Mouse (Mus musculus): ENCODE data around the gene Kcns1. TPM values are rescaled to one million over a fixed set of nuclear protein-coding genes. Genes with fewer than 3 reads are reported as not detected.
A peak's percentile ranks its signal among the peaks of the same experiment; 100 is the strongest.

Gene Kcns1
- polyA plus RNA-seq, 1 experiment = 2.3 TPM

DNA sequence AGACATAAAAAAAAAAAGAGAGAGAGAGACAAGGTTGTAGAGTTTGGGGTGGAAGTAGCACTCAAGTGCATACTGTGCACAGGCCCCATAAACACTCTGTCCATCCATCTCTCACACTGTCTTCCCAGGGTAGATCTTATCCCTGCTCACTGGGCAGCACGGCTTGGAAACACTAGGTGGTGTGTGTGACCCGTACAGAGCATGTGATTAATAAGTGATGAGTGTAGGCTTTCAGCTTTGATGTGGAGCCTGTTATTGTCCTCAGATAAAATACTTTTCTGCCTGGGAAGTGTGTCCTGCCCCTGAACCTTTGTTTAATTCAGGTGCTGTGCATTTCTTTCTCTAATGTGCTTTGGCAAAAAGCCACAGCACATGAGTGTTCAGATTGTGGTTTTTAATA lies 34.5 kb downstream of the Kcns1 start:
- DNase-seq = no peak
- no peak for TF ChIP-seq POLR2A (IDR thresholded peaks at IDR 0.05; ENCODE audit: borderline replicate concordance, insufficient read depth, low read length)
- peak; percentile 50 for TF ChIP-seq CTCF (IDR thresholded peaks at IDR 0.05; ENCODE audit: borderline replicate concordance, insufficient read depth, low read depth, low read length)
- no peak overlapping the region for H3K4me3 ChIP-seq (replicated peaks; ENCODE audit: insufficient read depth, low read depth, low read length)
- H3K27ac ChIP-seq (ENCODE audit: insufficient read depth, low read length) = no peak overlapping the region
- WGBS = 43% methylated on average over 2 of the region's 2 CpGs
- H3K27me3 ChIP-seq (ENCODE audit: control insufficient read depth, insufficient read depth, low read length) = no peaks in the 10 kb centered on the region
- peaks cover 3% of the 10 kb centered on the region for H3K4me1 ChIP-seq (ENCODE audit: control insufficient read depth, insufficient read depth, low read length)

DNA sequence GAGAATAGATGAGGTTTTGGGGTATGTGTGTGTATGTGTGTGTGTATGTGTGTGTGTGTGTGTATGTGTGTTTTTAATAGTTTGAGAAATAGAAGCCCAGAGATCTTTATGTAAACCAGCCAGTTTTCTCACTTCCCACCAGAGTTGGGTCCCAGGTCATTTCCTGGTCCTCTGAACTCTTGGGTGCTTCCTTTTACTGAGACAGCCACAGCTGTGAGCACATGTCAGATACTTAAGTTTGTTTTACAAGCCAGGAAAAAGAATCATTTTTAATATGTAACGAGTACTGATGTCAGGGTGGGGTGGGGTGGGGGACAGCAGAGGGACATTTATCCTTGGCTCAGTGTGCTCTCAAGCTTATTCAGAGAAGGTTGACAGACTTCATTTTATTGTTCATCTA lies 35.5 kb downstream of the Kcns1 start:
- Histone ChIP-seq H3K27ac (ENCODE audit: insufficient read depth, low read length) (no peak overlapping the region), H3K27me3 (ENCODE audit: control insufficient read depth, insufficient read depth, low read length) (no peaks in the 10 kb centered on the region), H3K4me3 (replicated peaks; ENCODE audit: insufficient read depth, low read depth, low read length) (no peak overlapping the region), H3K4me1 (ENCODE audit: control insufficient read depth, insufficient read depth, low read length) (no peaks in the 10 kb centered on the region; the same call in 1 of the 2 replicates)
- no peak for DNase-seq
- WGBS = 97% methylated on average over 1 of the region's 1 CpGs
- TF ChIP-seq CTCF (IDR thresholded peaks at IDR 0.05; ENCODE audit: borderline replicate concordance, insufficient read depth, low read depth, low read length) (no peak), POLR2A (IDR thresholded peaks at IDR 0.05; ENCODE audit: borderline replicate concordance, insufficient read depth, low read length) (no peak)

DNA sequence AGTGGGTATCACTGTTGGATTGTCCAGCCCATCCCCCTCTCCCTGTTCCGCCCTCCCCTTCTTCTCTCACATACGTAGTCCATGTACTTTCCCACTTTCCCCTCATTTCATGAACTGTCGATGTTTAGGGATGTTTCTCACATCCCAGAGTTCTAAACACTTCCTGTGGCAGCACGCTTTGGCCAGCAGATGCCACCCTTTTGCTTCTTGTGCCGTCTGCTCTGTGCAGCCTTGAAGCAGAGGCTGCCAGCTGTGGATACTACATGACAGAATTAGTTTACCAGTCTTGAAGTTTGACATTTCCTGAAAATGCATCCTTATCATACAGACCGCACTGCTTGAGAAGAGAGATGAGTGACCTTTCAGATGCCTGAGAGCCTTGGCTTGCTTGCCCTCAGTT lies 36.4 kb downstream of the Kcns1 start:
- DNase-seq = no peak

DNA sequence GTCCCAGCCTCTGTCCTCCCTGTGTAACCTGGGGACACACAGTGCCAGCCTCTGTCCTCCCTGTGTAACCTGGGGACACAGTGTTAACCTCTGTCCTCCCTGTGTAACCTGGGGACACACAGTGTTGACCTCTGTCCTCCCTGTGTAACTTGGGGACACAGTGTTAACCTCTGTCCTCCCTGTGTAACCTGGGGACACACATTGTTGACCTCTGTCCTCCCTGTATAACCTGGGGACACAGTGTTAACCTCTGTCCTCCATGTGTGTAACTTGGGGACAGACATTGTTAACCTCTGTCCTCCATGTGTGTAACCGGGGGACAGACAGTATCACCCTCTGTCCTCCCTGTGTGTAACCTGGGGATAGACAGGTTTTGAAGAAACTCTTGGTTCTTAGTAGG lies 39.3 kb downstream of the Kcns1 start:
- no peak for TF ChIP-seq CTCF (IDR thresholded peaks at IDR 0.05; ENCODE audit: borderline replicate concordance, insufficient read depth, low read depth, low read length)
- no peak for TF ChIP-seq POLR2A (IDR thresholded peaks at IDR 0.05; ENCODE audit: borderline replicate concordance, insufficient read depth, low read length)
- no peak for DNase-seq
- no peaks in the 10 kb centered on the region for H3K27me3 ChIP-seq (ENCODE audit: control insufficient read depth, insufficient read depth, low read length)
- no peaks in the 10 kb centered on the region; the same call in 1 of the 2 replicates for H3K4me1 ChIP-seq (ENCODE audit: control insufficient read depth, insufficient read depth, low read length)
- no peak overlapping the region for H3K27ac ChIP-seq (ENCODE audit: insufficient read depth, low read length)
- H3K4me3 ChIP-seq (replicated peaks; ENCODE audit: insufficient read depth, low read depth, low read length) = no peak overlapping the region
- 91% methylated on average over 1 of the region's 1 CpGs for WGBS

More for the DNA sequence above, 36.4 kb downstream of the Kcns1 start:
- Histone ChIP-seq H3K4me1 (ENCODE audit: control insufficient read depth, insufficient read depth, low read length) (no peaks in the 10 kb centered on the region; the same call in 1 of the 2 replicates), H3K27me3 (ENCODE audit: control insufficient read depth, insufficient read depth, low read length) (no peaks in the 10 kb centered on the region), H3K27ac (ENCODE audit: insufficient read depth, low read length) (no peak overlapping the region), H3K4me3 (replicated peaks; ENCODE audit: insufficient read depth, low read depth, low read length) (no peak overlapping the region)
- TF ChIP-seq POLR2A (IDR thresholded peaks at IDR 0.05; ENCODE audit: borderline replicate concordance, insufficient read depth, low read length) (no peak), CTCF (IDR thresholded peaks at IDR 0.05; ENCODE audit: borderline replicate concordance, insufficient read depth, low read depth, low read length) (peak; percentile 56)
- WGBS = 71% methylated on average over 6 of the region's 6 CpGs

DNA sequence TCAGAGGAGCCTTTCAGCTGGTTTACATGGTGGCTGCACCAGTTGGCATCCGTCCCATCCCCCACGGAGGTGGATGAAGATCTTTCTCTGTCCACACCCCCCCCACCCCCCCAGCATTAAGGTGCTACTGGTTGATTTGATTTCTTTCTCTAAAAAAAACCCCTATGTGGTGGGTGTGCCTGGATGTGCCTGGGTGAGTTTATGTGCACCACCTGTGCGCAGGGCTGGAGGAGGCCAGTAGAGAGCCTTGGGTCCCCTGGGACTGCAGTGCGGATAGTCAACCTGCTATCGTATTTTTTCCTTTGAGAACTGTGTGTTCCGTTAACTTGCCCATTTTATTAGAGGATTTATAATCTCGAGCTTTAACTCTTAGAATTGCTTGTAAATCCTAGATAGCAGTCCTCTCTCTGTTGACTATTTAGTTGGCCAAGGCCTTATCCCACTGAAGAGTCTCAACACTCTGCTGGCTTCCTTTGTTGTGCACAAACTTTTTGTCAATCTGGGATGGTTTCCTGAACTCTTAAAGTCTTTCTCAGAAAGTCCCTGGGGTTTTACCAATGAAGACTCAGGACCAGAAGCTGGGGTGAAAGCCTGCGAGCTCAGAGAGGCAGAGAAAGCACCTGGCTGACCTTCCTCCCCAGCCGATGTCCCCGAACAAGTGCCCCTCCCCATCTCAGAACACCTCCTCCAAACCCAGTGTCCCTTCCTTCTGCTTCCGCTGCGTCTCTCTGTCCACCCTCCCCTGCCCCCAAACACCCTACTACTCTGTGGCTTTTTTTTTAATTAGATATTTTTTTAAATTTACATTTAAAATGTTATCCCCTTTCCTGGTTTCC lies 42.1 kb downstream of the Kcns1 start:
- H3K27ac ChIP-seq (ENCODE audit: insufficient read depth, low read length) = no peak overlapping the region
- DNase-seq = no peak
- no peak overlapping the region for H3K4me3 ChIP-seq (replicated peaks; ENCODE audit: insufficient read depth, low read depth, low read length)
- no peaks in the 10 kb centered on the region; the same call in 1 of the 2 replicates for H3K4me1 ChIP-seq (ENCODE audit: control insufficient read depth, insufficient read depth, low read length)
- WGBS = 87% methylated on average over 12 of the region's 12 CpGs
- no peaks in the 10 kb centered on the region for H3K27me3 ChIP-seq (ENCODE audit: control insufficient read depth, insufficient read depth, low read length)
- no peak for TF ChIP-seq POLR2A (IDR thresholded peaks at IDR 0.05; ENCODE audit: borderline replicate concordance, insufficient read depth, low read length)
- no peak for TF ChIP-seq CTCF (IDR thresholded peaks at IDR 0.05; ENCODE audit: borderline replicate concordance, insufficient read depth, low read depth, low read length)

DNA sequence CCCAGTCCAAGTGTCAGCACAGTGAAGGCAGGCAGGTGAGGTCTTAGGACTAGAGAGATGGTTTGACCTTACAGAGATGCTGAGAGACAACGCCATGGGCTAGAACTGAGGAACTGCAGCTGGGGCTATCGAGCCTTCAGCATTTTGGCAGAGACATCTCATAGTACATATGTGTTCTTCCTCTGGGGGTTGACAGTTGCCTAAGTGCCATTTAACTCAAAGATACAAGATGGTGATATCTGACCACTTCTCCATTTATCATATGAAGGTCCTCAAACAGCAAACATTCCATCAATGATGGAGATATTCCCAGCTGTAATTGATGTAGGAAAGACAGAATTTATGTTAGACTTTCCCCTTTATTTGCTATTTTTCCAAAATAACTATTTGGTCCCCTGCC lies 43.6 kb downstream of the Kcns1 start:
- Histone ChIP-seq H3K4me1 (ENCODE audit: control insufficient read depth, insufficient read depth, low read length) (no peaks in the 10 kb centered on the region; the same call in 1 of the 2 replicates), H3K4me3 (replicated peaks; ENCODE audit: insufficient read depth, low read depth, low read length) (no peak overlapping the region), H3K27ac (ENCODE audit: insufficient read depth, low read length) (no peak overlapping the region), H3K27me3 (ENCODE audit: control insufficient read depth, insufficient read depth, low read length) (no peaks in the 10 kb centered on the region)
- TF ChIP-seq CTCF (IDR thresholded peaks at IDR 0.05; ENCODE audit: borderline replicate concordance, insufficient read depth, low read depth, low read length) (no peak), POLR2A (IDR thresholded peaks at IDR 0.05; ENCODE audit: borderline replicate concordance, insufficient read depth, low read length) (no peak)
- DNase-seq = no peak
- WGBS = 88% methylated on average over 2 of the region's 2 CpGs

DNA sequence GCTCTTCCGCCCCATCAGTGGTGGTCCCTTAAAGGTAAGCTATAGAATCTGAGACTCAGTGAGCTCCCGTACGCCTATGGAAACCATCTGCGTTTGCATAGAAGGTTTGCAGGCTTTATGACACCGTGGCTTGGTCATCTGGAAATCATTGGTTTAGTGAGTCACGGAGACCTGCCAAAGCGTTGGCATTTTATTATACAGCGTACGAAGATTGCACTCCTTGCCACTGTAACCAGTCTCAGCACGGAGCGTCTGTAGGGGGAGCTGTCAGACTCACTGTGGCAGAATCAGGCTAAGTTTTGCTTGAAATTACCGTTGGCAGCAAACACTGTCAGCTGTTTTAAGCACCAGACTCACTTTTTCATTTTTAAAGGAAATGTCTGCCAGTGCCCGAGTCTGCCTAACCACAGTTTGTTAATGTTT lies 44.4 kb downstream of the Kcns1 start:
- TF ChIP-seq POLR2A (IDR thresholded peaks at IDR 0.05; ENCODE audit: borderline replicate concordance, insufficient read depth, low read length) = no peak
- TF ChIP-seq CTCF (IDR thresholded peaks at IDR 0.05; ENCODE audit: borderline replicate concordance, insufficient read depth, low read depth, low read length) = peak; percentile 65
- no peak overlapping the region for H3K27ac ChIP-seq (ENCODE audit: insufficient read depth, low read length)

More for the DNA sequence above, 44.4 kb downstream of the Kcns1 start:
- no peaks in the 10 kb centered on the region; the same call in 1 of the 2 replicates for H3K4me1 ChIP-seq (ENCODE audit: control insufficient read depth, insufficient read depth, low read length)
- peak; percentile 42 for DNase-seq
- no peak overlapping the region for H3K4me3 ChIP-seq (replicated peaks; ENCODE audit: insufficient read depth, low read depth, low read length)
- H3K27me3 ChIP-seq (ENCODE audit: control insufficient read depth, insufficient read depth, low read length) = no peaks in the 10 kb centered on the region
- WGBS = 50% methylated on average over 13 of the region's 13 CpGs
